Mouse (Mus musculus): Measurements from ENCODE around the gene Grin2a.
A peak's percentile ranks its signal among the peaks of the same experiment; 100 is the strongest.

Grin2a gene

DNA sequence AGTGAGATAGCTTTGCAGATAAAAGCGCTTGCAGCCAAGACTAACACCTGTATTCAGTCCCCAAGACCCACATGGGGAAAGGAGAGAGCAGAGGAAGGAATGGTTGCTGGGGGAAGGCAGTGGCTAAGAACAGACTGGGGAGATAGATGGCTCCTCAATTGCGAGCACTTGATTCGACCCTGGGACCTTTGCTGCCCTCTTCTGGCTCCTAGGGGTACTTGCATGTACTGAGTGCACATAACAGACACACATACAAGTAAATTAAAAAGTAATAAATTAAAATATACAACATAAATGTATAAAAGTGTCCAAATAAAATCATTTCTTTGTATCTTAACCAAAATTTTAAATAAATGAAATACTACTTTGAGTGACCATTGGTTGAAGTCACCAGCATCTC lies 129.7 kb downstream of the Grin2a start:
- no peak for ATAC-seq (ENCODE audit: low TSS enrichment)

DNA sequence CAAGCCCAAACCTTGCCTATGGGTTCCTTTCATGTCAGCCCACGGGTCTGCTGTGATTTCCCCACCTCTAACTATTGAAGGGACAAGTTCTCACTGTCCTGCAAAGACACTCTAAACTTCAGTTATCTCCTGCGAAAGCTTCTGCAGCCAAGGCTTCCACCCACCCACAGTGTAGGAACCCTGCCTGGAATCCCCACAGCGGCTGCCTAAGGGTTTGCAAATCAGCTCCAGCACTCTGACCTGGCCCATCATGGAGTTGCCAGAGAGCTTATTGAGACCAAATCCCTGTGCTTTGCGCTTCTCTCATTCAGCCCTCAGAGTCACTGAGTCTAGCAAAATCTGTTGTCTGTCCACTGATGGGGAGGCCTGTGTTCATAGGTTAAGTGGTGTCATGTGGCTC lies 130.3 kb downstream of the Grin2a start:
- peak; percentile 51; the same call in 1 of the 2 replicates for ATAC-seq (ENCODE audit: low TSS enrichment)

DNA sequence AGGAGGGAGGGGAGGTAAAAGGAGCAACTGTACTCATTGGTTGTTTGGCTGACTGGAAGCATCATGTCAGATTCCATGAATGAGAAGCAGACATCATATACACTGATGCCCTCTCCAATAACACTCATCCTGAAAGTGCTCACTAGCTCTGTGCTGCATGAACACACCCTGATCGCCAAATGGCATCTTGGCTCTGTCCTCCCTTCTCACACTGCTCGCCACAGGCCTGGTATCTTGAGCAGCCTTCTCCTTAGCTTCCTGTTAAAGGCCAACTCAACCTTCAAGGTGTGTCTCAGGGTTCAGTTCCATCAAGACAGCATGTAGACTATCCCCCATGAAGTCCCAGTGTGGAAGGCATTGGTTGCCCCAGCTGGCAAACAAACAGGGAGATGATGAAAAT lies 137.6 kb downstream of the Grin2a start:
- ATAC-seq (ENCODE audit: low TSS enrichment): no peak

DNA sequence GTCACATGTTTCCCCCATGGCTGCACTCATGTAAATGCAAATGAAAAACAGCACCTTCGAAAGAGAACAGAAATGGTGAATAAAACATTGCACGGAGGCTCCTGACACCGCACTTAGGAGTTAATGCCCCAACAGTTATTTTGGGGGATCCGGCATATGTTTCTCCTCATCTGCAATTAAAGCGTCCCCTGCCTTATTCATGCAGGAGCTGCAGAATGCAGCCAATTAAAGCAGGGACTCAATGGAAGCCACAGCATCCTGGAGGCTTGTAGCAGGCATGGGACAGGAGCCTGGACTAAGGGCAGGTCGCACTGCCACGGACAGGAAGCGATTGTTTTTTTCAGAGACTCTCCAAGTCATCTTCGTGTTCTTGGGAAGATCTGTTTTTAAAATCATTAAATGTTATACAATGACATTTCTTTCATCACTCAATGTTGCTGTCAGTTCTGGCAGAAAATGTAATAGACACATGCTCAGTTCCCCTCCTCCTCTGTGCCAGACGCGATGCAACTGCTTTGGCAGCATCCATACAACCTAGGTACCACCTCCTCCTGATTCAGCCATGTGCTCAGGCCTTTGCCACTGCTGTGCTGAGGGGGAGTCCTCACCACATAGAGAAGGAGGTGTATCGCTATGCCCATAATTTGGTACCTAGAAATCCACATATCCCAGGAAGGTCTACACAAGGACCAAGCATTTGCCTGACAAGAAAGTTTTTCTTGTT lies 143.9 kb downstream of the Grin2a start:
- ATAC-seq (ENCODE audit: low TSS enrichment): peak; percentile 75

DNA sequence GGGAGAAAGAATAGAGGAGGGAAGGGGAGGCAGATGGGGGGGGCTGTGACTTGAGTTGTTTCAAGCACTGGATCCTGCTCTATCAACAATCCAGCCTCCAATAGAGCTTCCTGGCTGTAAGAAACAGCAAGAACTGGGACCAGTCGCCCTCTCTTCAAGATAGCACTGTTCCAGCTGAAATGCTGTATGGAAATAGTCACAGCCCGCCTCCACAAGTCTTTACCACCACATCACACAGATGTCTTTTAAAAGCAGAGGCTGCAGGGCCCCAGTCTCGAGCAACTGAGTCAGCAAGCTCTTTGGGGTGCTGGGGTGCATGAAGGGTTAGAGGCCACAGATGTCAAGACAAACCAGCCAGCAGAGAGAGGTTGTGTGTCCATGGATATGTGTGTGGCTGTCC lies 153.9 kb downstream of the Grin2a start:
- peak; percentile 77 for ATAC-seq (ENCODE audit: low TSS enrichment)

DNA sequence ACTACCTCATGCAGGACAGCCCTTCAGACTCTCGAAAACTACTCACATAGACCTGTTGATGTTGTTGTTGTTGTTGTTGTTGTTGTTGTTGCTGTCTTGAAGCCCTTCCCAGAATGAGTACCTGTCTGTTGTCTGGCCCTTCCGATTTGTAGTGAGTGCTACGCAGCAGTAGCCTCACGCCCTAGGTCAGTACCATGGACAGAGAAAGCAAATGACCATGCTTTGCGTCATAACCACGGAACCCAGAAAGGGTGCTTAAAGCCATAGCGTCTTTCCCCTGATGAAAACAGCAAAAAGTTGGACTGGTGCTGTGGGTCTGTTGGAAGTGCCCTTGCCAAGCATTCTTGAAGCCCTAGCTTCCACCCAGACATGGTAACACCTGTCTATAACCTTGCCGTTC lies 158.8 kb downstream of the Grin2a start:
- ATAC-seq (ENCODE audit: low TSS enrichment): no peak

DNA sequence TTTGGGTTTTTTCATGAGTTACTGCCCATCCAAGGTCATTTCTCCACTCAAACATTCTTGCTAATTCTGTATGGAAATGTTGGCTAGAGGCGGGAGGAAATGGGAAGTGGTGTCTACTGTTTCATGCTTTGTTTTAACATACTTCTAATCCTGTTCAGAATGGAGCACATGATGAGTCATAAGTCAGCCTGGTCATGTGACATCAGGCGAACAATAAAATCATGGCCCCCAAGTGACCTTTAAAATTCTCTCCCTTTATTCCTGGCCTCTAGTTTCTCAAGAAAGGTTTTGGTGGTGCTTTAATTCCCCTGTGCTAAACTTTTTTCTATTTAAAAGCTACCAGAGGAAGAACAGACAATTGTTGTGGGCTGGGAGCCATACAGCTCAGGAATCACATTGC lies 161.1 kb downstream of the Grin2a start:
- no peak for ATAC-seq (ENCODE audit: low TSS enrichment)

DNA sequence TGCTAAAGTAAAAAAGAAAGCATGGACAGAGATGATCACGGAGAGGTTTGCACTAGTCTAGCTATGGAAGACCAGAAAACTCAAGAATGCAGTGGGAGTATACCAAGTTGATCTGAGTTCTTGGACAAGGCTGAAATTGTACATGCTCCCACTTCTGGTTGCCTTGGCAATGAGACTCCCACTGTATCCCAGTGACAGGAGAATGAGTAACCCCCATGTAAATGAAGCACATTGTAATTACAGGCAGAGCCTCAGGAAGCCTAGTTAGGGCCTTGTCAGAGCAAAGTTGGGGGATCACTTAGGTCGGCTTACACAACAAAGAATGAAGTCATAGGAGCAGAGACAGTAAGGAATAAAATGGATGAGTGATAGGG lies 170.3 kb downstream of the Grin2a start:
- peak; percentile 77 for ATAC-seq (ENCODE audit: low TSS enrichment)

DNA sequence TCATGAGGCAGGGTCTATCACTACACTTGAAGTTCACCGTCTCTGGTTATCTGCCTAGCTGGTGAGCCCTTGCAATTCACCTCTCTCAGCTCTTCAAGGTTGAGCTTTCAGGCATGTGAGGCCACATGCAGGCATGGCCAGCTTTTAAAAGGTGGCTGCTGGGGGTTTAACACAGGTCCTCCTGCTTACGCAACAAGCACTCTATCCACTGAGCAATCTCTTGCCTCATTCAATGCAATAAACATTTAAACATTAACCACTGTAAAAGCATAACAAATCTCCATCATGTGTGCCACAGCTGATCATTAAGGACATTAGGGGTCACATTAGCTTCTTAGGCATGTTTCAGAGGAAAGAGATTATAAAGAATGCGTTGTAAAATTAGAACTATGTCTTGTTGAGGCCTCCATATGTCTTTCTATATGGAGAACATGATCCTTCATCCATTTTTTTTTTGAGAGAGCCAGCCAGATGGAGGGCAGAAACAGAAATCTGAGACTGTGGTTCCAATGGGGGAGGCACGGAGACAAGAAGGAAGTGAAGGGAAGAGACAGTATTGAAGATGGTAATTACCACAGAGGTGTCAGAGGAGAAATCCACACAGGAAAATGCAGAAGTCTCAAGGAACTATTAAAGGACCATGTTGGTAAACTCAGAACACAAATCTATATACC lies 170.8 kb downstream of the Grin2a start:
- peak; percentile 44; the same call in 1 of the 2 replicates for ATAC-seq (ENCODE audit: low TSS enrichment)

DNA sequence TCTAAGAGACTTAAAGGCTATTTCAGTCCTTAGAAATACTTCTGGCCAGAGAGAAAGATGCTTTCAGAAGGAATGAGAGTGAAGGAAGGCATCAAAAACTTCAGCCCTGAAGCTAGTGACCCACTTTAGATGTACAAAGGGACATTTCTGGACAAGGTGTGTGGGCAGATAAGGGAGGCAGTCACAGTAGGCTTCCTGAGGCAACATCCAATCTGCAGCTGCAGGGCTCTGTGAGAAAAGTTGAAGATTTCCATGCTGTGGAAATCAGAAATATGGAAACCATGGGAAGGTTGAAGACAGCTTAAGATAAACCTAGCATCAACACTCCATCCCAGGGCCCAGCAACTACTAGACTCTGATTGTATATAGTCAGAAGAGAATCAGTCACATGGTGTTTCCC lies 171.7 kb downstream of the Grin2a start:
- peak; percentile 29; the same call in 1 of the 2 replicates for ATAC-seq (ENCODE audit: low TSS enrichment)

DNA sequence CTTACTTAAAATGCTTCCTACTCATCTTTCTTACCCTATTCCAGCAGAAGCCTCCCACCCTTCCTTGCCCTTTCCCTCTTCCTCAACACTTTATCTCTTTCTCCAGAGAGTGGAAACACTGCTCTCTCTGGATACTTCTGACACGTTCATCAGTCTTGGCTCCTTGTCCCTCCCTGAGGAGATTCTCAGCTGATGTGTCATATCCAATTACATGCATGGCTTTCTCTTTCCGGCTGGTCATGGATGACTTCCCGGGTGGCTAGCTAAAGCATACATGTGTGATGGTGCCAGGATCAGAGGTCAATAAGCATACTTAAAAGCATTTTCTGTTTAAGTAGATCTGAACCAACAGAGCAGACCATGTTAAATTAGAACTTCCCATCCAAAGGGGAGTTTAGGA lies 175.9 kb downstream of the Grin2a start:
- ATAC-seq (ENCODE audit: low TSS enrichment): no peak

DNA sequence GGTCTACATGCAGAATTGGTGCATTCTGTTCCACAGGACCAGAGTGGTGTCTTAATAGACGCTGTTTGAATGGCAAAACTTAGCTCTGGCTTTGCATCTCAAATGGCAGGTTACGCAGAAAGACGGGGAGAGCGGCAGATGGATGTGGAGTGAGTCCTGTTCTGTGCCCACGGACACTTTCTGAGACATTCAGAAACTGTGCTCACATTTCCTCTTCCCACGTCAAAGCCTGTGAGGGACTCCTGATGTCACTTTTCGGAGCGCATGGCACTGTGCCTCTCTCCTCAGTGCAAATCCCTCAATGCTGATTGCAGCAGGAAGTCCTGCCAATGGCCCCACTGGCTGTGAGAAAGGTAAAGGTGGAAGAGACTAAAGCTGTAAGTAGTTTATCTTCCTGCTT lies 194.0 kb downstream of the Grin2a start:
- ATAC-seq (ENCODE audit: low TSS enrichment): peak; percentile 86

DNA sequence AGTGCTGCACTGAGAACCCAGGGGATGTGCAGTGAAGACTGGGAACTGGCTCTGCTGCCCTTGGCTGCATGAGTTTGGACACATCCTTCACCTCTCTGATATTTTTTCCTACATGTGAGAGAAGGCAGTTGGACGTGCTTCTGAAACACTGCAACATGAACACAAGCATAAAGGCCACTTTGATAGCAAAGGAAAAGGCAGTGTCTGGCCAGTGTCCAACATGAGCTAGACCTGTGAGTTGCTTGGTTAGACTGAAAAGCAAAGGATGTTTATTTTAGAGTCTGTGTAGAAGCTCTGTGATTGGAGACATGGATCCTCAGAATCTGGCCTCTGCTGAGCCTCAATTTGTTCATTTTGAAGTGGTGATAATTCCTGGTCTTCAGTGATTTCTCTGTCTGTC lies 195.1 kb downstream of the Grin2a start:
- ATAC-seq (ENCODE audit: low TSS enrichment): no peak

DNA sequence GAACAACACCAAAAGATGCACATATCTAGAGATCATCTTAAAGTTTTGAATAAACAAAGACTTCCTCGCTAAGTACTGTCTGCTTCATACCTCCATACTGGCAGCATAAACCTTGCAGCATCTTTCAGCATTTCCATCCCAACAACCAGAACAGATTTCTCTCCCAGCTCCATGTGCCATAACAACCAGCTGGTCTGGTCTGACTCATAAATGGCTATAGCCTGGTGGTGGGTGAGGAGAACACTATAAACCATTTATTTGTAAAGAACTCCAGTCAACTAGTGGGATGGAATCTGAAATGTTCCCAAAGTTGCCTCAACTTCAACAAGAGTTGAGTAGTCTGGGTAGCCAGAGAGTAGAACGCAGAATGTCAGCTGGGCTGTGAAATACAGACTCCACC lies 202.4 kb downstream of the Grin2a start:
- ATAC-seq (ENCODE audit: low TSS enrichment): peak; percentile 51

DNA sequence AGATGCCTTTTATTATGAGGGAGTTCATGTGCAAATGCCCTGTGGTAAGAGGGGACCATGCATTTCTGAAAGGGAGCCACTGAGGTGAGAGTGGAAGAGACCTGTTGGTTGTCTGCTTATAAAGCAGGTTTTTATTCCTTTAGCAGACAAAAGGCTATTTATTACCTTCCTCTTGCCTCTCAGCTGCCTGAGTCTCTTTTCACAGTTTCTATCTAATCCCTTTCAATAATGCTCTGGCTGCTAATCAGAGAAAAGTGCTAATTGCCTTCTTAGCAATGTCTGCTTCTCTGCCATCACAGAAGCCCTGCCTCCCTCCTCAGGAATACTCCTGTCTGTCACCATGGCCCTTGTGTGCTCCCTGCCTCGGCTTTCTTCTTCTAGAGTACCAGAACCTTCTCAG lies 209.1 kb downstream of the Grin2a start:
- ATAC-seq (ENCODE audit: low TSS enrichment): no peak

DNA sequence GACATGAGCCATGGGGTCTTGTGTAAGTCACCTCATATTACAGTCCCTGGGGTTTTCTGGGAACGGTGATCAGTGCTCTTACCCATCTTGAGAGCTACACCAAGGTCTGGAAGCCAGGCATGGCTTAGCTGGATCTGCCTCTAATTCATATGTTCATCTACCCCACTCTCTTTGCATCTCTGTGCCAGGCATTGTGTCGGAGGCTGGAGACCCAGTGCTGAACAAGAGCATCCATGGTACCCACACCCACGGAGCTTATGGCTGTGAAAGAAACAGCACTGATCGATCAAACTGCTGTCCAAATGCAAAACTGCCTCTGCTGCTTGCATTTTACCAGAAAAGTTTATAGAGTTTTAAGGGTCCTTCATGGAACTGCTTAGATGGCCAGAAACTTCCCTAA lies 209.5 kb downstream of the Grin2a start:
- ATAC-seq (ENCODE audit: low TSS enrichment): no peak

DNA sequence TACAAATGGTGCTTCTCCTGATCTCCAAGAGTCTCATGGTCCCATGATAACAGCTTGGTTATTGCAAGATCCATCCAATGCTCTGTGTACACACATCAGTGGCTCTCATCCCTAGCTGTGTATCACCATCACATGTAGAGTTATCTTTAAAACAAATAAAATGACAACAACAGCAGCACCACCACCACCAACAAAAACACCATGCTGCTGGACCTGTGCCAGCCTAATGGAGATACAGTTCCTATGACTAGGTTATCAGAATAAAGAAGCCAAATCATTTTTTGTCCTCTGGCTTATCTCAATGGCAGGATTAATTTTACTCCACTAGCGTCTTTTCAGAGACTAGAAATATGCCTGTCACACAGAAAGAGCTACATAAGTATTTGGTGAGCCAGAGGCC lies 226.4 kb downstream of the Grin2a start:
- ATAC-seq (ENCODE audit: low TSS enrichment): no peak

DNA sequence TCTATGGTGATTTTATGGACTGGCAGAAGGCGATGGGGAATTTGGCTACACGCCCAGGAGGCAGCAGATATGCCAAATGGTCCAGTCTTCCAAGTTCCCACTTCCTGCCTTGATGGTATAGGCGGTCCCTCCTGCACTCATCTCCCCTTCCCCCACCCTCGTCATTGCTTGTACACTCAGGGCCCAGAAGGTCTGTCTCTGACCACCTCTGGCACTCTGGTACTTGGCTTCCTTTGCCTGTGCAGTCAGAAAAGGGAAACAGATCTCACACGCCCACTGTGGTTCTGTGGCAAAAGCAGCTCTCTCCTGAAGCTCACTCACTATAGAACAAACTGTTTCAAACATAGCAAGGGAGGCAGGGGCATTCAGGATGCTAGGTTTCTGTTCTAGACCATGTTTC lies 227.0 kb downstream of the Grin2a start:
- peak; percentile 86 for ATAC-seq (ENCODE audit: low TSS enrichment)

DNA sequence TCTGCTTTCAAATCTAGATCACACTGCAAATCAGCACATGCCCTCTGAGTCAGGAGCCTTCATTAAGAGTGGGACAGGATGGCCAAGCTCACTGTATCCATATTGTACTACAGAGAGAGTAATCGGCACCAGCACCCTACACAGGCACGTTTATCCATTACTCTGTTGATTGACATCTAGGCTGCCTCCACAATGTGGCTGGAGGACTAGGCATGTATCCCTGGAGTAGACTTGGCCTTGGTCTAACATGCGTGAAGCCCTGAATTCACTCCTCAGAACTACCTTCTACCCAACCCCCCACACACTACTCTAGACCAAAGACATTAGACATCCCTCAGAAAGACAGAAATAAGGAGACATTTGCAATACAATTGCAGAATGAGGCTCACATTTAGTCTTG lies 227.4 kb downstream of the Grin2a start:
- peak; percentile 9; the same call in 1 of the 2 replicates for ATAC-seq (ENCODE audit: low TSS enrichment)

DNA sequence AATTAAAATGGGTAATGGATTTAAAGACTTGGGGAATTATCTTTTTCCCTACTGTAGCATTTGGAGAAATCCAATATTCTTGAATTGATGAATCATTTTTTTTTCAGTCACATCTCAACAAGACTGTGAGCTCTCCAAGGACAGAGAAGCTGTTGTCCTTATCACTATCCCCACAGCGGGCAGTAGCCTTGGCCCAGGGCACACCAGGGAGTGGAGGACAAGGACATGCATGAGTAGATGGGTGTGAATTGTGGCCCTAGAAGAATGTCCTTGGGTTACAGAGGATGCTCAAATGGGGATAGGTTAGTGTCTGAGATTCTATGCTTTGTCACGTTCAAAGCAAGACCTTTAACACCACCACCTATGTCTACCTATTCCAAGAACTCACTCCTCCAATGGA lies 231.3 kb downstream of the Grin2a start:
- ATAC-seq (ENCODE audit: low TSS enrichment): no peak

DNA sequence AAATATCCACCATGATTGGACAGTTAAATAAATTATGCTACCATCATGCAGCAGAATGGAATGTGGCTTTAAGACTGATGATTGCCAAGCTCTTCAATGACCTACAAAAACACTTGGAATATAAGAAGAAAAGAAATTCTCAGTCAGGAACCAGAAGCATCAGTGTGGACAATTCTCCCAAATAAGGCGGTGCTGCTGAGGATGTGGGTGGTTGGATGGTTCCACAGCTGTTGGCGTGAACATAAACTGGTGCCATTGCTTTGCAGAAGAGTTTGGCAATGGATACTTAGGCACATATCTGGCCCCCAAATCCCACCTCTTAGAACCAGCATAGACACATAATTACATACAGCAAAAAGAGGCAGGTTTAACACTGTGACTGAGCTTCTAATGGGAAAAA lies 235.0 kb downstream of the Grin2a start:
- peak; percentile 58; the same call in 1 of the 2 replicates for ATAC-seq (ENCODE audit: low TSS enrichment)

DNA sequence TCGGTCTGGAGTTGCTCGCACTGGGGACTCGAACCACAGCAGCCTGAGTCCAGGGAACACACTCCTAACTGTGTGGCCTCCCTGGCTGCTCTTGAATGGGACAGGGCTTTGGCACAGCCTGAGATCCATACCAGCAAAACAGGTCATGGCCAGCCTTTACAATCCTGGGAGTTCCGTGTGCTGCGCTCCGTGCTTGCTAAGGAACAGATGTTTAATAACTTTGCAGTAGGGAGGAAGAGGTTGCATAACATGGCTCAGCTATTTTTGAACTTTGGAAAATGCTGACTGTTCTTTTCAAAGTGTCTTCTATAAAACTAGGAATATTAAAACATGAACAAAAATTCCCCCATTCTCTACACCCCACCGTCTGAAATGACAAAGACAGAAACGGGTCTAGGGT lies 238.5 kb downstream of the Grin2a start:
- peak; percentile 11; the same call in 1 of the 2 replicates for ATAC-seq (ENCODE audit: low TSS enrichment)

DNA sequence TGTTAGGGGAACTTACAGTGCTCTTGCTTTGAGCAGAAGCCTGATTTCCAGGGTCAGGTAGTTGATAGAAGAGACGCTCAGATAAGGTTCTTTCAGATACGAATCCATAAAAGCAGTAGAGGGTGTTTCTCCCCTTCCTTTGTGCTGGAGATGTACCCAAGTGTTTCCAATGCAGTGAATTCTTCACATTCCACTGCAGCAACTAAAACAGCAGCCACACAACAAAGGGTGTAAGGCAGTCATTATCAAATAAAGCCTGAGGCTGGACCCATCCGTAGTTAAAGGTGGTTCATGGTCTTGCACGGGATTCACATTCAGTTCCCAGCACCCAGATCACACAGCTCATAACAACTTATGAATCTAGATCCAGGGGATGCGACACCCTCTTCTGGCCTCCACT lies 241.3 kb downstream of the Grin2a start:
- ATAC-seq (ENCODE audit: low TSS enrichment): no peak

DNA sequence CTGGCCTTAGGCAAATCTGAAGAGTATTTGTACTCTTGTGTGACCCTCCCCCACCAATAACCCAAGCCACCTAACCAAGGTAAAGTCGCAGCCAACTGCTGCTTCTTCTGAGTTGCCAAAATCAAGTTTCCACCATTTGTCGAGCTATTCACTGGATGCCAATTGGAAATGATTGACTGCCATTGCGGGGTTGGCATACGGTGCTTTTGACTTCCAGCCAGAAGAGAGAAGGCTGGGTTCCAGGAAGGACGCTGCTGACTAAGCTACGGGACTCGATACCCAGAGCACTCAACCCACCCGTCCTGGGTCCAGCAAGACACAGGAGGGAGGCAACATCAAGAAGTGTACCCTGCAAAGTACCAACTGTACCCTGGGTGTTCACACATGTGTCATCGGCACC lies 242.3 kb downstream of the Grin2a start:
- peak; percentile 51 for ATAC-seq (ENCODE audit: low TSS enrichment)
